Mouse (Mus musculus): Measurements from ENCODE around the gene Acvr2b.
"Not testable (repeated sequence)": the region's sequence is repeated elsewhere in the genome, so short reads cannot be mapped to it uniquely, and the experiment has no call there.

Gene Acvr2b

DNA sequence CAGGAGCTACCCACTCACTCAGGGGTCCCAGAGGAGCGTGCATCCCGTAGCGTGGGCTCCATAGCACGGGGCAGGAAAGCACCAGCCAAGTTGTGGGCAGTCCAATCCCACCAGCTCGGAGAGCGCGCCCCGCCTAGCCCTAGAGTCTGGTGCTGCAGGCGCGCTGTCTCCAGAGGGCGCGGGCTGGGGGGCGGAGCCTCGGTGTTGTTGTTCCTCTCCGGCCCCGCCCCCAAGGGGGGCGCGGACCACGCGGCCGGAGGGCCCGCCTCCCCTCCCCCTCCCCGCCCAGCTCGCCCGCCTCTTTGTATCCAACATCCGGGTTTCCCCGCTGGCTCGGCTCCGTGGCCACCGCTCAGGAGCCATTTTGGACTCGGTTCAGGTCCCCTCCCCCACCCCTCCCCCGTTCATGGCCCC, at the start of gene Acvr2b:
Acvr2b (plus strand) TSS at position 318 of the 414 bp plus-strand sequence.
- in situ Hi-C loops (cut with MboI; ENCODE audit: low pct_unique_long_range_greater_than_20kb in 1 of 2, low sequenced_read_pairs in 2 of 2, unreplicated experiment in 1 of 2): no loop called here

DNA sequence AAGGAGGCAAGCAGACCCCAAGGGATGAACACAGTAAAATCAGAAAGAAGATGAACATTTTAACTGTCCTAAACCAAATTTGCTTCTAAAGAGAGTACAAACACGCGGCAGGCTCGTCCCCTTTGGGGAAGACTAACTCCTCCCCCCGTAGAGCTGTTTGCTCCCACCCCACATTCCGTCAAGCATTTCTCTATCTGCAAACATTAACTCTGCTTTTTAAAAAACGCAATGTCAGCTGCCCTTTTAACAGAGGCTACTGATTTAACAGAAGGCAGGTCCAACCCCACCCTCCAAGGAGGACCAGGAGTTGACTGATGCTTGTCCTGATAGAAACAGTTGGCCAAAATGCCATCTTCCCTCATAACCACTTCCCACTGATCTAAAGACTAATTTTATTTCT, 48.0 kb upstream of the Acvr2b start:
- in situ Hi-C loops (cut with MboI; ENCODE audit: low pct_unique_long_range_greater_than_20kb in 1 of 2, low sequenced_read_pairs in 2 of 2, unreplicated experiment in 1 of 2): no loop called here

DNA sequence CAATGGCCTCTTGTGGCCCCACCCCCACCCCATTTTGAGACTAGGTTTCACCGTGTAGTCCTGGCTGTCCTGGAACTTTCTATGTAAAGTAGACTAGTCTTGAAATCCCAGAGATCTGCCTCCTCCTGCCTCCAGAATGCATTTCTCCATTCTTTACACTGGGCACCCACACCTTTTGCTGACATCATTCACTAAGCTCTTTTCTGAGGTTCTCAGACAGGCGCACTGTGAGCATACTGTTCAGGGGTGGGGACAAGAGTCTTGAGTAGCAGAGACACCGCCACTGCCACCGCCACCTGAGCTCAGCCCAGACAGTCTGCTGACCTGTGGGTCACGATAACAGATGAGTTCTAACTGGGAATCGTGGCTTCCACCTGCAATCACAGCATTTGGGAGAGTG, 46.0 kb upstream of the Acvr2b start:
- in situ Hi-C loops (cut with MboI; ENCODE audit: low pct_unique_long_range_greater_than_20kb in 1 of 2, low sequenced_read_pairs in 2 of 2, unreplicated experiment in 1 of 2): no loop called here

DNA sequence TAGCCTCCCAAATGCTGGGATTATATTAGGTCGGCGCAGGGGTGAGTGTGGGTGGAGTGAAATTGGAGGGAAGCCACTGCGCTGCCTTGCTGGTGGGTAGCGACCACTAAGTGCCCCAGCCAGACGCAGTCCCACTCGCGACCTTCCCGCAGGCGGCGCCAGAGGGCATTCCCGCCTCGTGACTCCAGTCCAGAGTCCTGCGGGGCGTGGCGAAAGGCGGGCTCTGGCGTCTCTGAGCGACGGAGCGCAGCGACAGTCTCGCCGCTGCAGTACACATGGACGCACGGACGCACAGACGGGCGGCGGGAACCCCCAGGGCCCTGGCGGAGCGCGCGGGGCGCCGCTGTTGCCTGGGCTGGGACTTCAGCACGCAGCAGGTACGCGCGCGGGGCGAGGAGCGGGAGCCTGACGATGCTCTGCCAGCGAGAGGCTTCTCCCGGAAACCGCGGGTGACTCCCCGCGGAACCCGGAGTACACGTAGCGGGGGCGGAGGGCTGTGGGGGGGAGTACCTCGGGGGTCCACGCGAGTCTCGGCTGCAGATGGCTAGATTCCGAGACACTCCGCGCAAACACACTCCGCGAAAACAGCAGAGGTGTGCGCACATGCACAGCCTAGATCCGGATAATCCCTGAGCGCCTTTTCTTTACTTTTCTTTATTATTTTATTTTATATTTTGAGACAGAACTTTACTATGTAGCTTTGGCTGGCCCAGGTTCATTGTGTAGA, 44.4 kb upstream of the Acvr2b start, which contains the start of gene Xylb:
Xylb (plus strand) TSS at position 51 of the 727 bp plus-strand sequence.
- in situ Hi-C loops (cut with MboI; ENCODE audit: low pct_unique_long_range_greater_than_20kb in 1 of 2, low sequenced_read_pairs in 2 of 2, unreplicated experiment in 1 of 2): no loop called here

DNA sequence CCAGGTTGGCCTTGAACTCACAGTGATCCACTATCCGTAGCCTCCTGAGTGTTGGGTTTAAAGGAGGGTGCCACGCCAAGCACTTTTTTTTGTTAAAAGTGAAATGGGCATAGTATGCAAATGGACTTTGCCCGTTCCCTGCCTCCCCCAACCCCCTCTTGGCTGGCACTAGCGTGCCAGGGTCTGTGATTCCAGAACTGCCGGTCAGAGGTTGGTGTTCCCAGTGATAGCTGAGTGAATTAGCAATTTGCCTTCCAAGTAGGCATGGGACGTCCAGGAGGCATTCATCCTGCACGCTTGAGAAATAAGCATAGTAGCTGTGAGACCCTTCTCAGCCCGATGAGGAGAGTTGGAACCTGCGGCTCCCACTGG, 43.9 kb upstream of the Acvr2b start:
- in situ Hi-C loops (cut with MboI; ENCODE audit: low pct_unique_long_range_greater_than_20kb in 1 of 2, low sequenced_read_pairs in 2 of 2, unreplicated experiment in 1 of 2): no loop called here

DNA sequence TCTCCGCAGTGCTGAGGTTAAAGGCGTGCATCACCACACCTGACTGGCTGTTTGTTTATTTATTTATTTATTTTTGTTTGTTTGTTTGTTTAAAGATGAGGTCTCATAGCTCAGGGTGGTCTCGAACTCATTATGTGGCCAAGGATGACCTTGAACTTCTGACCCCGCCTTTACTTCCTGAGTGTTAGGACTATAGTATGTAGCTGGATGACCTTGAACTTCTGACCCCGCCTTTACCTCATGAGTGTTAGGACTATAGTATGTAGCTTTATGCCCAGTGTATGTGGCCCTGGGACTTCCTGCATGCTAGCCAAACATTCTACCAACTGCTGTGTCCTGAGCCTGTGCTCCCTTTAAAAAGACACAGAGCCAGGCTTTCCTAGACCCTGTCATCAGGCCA, 40.5 kb upstream of the Acvr2b start:
- in situ Hi-C loops (cut with MboI; ENCODE audit: low pct_unique_long_range_greater_than_20kb in 1 of 2, low sequenced_read_pairs in 2 of 2, unreplicated experiment in 1 of 2): no loop called here

DNA sequence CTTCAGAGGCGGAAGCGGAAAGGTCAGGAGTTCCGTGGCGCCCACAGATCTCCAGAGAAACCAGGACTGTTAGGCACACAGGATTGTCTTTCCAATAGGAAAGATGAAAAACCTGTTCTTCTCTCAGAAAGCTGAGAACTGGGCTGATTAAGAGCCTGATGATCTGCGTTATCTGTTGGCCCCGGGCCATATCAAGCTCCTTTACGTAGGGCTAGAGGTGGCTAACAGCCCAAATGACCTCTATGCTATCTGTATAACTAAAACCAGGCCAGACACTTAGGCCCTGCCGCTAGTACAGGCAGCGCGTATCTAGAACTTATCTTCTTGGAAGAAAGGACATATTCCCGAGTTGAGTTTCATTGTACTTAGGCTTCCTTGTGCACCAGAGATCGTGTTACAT, 38.7 kb upstream of the Acvr2b start:
- in situ Hi-C loops (cut with MboI; ENCODE audit: low pct_unique_long_range_greater_than_20kb in 1 of 2, low sequenced_read_pairs in 2 of 2, unreplicated experiment in 1 of 2): no loop called here

DNA sequence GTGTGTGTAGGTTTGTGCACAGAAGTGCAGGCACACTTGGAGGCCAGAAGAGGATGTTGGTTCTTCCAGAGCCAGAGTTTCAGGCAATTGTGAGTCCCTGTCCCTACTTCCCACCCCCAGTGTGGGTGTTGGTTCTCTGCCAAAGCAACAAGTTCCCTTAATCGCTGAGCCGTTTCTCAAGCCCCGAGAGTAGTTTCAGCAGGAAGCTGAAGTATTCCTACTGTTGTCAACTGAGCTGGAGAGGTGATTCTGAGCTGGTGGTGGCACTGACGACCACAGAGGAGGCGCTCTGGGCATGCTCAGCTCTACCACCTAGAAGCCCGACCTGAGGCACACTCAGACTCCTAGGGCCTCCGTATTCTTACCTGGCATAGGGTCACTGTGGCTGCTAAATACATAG, 36.6 kb upstream of the Acvr2b start, which contains the start of gene Slc22a14:
Slc22a14 (minus strand) TSS at position 270 of the 400 bp plus-strand sequence.
- in situ Hi-C loops (cut with MboI; ENCODE audit: low pct_unique_long_range_greater_than_20kb in 1 of 2, low sequenced_read_pairs in 2 of 2, unreplicated experiment in 1 of 2): no loop called here

DNA sequence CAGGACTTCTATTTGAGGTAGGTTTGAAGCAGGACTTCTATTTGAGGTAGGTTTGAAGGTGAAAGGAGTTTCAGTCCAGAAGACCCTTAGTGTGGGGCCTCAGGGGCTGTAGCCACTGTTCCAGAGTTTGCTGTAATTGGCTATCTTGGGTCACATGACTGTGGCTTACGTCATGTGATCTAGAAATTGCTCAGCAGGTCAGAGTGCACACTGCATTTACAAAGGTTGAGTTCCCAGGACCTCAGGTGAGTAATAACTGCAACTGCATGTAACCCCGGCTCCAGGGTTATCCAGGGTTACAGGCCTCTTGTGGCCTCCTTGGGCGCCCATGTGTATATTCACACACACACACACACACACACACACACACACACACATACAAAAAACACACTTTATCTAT, 33.6 kb upstream of the Acvr2b start:
- in situ Hi-C loops (cut with MboI; ENCODE audit: low pct_unique_long_range_greater_than_20kb in 1 of 2, low sequenced_read_pairs in 2 of 2, unreplicated experiment in 1 of 2): no loop called here

DNA sequence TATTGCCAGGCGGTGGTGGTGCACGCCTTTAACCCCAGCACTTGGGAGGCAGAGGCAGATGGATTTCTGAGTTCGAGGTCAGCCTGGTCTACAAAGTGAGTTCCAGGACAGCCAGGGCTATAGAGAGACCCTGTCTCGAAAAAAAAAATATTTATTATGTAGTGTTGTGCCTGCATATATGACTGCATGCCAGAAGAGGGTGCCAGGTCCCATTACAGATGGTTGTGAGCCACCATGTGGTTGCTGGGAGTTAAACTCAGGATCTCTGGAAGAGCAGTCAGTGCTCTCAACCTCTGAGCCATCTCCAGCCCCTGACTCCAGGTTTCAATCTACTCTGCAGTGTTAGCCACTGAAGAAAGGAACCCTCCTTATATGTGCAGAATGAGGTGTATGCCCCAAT, 31.1 kb upstream of the Acvr2b start:
- in situ Hi-C loops (cut with MboI; ENCODE audit: low pct_unique_long_range_greater_than_20kb in 1 of 2, low sequenced_read_pairs in 2 of 2, unreplicated experiment in 1 of 2): not testable (repeated sequence)

DNA sequence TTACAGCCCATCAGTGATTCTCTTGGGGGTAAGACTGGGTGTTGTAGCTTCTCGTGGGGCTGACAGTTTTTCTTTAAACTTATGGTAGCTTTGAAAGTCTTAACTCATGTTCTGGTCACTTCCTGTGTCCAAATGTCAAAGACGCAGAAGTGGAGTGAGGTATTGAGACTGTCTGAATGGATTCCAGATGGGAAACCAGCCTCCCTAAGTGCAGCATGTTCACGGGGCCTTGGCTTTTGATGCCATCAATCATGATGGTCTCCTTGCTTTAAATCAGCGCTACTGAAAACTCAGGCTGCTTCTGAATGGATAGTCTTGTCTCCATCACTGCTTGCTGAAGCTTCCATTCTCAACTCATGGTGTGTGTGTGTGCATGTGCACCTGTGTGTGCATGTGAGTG, 30.7 kb upstream of the Acvr2b start:
- in situ Hi-C loops (cut with MboI; ENCODE audit: low pct_unique_long_range_greater_than_20kb in 1 of 2, low sequenced_read_pairs in 2 of 2, unreplicated experiment in 1 of 2): no loop called here

DNA sequence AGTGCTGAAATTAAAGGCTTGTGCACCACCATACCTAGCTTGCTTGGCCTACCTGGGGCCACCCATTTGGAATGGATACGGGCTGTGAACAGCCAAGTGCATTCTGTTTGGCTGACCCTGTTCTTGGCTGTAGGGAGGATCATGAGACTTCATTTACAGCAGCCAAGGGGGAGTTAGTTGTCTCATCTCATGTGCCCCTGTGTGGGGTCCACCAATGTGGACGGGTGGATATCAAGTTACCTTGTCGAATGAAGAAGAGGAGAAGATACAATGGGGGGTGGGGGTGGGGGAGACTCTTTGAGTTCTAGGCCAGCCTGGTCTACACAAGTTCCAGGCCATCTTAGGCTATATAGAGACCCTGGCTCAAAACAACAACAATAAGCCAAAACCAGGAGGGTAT, 26.9 kb upstream of the Acvr2b start:
- in situ Hi-C loops (cut with MboI; ENCODE audit: low pct_unique_long_range_greater_than_20kb in 1 of 2, low sequenced_read_pairs in 2 of 2, unreplicated experiment in 1 of 2): no loop called here

DNA sequence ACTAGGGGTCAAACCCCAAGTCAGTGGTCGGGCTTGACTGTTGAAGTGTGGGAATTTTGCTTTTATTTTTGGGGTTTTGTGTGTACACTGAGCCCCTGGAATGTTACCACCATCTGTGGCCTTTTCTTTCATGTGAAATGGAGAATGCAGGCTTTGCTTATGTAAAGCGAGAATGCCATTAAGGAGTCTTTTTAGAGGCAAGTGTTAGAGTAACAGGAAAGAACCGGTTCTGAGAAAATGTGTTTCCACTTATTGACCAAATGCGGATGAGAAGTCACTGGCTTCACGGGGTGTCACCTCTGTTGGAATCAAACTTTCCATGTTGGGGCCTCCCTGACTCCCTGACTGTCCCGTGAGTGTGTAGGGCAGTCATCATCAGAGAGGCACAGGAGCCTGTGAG, 26.4 kb upstream of the Acvr2b start:
- in situ Hi-C loops (cut with MboI; ENCODE audit: low pct_unique_long_range_greater_than_20kb in 1 of 2, low sequenced_read_pairs in 2 of 2, unreplicated experiment in 1 of 2): no loop called here

DNA sequence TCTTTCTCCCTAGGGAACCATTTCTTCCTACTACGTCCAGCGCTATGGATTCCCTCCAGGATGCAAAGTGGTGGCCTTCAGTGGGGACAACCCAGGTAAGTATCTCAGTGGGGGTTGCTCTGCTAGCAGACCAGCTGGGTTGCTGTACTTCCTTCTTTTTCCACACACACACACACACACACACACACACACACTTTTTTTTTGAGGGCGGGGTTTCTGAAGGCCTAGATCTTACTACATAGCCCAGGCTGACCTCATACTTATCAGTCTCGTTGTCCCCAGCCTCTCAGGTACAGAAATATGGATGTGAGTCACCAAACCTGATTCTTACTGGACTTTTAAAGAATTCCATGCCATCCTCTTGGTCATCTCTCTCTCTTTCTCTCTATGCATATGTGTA, 23.7 kb upstream of the Acvr2b start:
- in situ Hi-C loops (cut with MboI; ENCODE audit: low pct_unique_long_range_greater_than_20kb in 1 of 2, low sequenced_read_pairs in 2 of 2, unreplicated experiment in 1 of 2): no loop called here

DNA sequence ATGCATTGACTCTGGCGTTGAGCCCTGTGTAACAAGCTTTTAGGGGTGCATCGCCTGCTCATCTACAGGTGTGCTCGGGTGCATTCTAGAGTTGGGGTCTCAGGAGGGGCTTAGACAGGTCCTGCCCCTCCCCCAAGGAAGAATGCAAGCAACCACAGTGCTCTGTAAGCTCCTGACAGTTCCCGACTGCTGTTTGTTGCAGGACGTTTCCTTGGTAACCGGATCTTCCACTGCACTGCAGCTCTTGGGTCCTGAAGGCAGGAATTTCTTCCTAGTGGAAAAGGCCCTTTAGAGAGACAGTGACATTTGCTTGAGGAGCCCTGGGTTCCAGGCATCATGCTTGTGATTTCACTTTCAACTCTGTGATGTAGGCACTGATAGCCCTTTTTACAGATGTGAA, 19.3 kb upstream of the Acvr2b start:
- in situ Hi-C loops (cut with MboI; ENCODE audit: low pct_unique_long_range_greater_than_20kb in 1 of 2, low sequenced_read_pairs in 2 of 2, unreplicated experiment in 1 of 2): no loop called here

DNA sequence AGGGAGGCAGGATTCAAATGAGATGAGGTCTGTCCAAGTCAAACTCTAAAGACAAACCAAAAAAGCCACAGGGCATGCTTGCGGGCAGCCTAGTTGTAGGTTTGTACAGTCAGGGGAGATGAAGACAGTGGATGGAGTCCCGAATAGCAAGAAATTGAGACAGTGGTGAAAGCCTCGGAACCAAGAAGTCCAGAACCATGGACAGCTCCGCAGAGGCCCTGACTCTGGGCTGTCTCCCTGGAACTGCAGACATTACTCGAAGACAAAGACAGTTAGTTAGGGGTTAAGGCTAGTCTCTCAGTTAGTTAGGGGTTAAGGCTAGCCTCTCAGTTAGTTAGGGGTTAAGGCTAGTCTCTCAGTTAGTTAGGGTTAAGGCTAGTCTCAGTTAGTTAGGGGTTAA, 13.0 kb upstream of the Acvr2b start:
- in situ Hi-C loops (cut with MboI; ENCODE audit: low pct_unique_long_range_greater_than_20kb in 1 of 2, low sequenced_read_pairs in 2 of 2, unreplicated experiment in 1 of 2): no loop called here

DNA sequence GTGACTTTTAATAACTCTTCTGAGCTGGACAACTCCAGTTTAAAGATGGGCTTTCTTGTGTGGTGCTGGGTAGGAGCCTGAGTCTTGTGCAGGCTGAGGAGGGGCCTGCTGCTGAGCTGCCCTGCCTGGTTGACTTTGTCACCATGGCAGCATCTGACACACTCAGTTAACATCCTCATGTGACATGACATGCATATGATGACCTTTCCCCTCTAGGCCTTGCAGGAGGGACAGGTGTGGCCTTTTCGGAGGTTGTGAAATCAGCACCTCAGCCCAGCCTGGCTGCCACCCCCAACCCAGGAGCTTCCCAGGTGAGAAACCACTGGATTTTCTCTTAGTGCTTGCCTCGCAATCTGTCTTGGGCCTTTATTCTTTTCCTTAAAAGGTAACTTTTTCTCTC, 11.7 kb upstream of the Acvr2b start:
- in situ Hi-C loops (cut with MboI; ENCODE audit: low pct_unique_long_range_greater_than_20kb in 1 of 2, low sequenced_read_pairs in 2 of 2, unreplicated experiment in 1 of 2): no loop called here

DNA sequence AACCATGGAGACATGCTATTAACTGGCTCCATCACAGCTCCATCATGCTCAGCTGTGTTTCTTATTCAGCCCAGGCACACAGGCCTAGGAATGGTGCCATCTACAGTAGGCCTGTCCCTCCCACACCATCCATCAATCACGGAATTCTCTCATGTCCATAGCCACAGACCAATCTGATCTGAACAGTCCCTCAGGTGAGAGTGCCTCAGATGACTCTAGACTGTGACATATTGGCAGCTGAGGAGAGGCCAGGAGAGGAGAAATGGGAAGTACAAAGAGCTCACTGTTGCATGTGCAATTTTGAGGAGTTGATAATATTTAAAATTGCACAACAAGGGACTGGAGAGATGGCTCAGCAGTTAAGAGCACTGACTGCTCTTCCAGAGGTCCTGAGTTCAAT, 7.1 kb upstream of the Acvr2b start:
- in situ Hi-C loops (cut with MboI; ENCODE audit: low pct_unique_long_range_greater_than_20kb in 1 of 2, low sequenced_read_pairs in 2 of 2, unreplicated experiment in 1 of 2): no loop called here

DNA sequence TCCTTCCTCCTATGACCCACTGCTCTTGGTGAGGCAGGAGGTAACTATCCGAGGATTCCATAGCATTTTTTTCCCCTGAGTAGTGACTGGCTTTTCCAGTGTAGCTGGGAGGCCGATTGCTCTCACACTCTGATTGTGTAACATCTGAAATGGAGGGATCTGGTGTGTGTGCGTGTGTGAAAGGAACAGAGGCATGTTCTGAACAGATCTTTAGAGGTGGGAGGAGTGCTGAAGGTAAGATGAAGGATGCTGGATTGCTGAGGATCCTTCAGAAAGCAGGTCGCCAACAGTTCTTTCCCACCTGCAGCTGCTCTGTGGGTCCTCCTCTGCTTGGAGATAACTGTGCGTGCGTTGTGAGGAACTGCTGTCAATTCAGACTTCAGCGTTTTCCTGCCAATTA, 567 bp upstream of the Acvr2b start:
- in situ Hi-C loops (cut with MboI; ENCODE audit: low pct_unique_long_range_greater_than_20kb in 1 of 2, low sequenced_read_pairs in 2 of 2, unreplicated experiment in 1 of 2): no loop called here

DNA sequence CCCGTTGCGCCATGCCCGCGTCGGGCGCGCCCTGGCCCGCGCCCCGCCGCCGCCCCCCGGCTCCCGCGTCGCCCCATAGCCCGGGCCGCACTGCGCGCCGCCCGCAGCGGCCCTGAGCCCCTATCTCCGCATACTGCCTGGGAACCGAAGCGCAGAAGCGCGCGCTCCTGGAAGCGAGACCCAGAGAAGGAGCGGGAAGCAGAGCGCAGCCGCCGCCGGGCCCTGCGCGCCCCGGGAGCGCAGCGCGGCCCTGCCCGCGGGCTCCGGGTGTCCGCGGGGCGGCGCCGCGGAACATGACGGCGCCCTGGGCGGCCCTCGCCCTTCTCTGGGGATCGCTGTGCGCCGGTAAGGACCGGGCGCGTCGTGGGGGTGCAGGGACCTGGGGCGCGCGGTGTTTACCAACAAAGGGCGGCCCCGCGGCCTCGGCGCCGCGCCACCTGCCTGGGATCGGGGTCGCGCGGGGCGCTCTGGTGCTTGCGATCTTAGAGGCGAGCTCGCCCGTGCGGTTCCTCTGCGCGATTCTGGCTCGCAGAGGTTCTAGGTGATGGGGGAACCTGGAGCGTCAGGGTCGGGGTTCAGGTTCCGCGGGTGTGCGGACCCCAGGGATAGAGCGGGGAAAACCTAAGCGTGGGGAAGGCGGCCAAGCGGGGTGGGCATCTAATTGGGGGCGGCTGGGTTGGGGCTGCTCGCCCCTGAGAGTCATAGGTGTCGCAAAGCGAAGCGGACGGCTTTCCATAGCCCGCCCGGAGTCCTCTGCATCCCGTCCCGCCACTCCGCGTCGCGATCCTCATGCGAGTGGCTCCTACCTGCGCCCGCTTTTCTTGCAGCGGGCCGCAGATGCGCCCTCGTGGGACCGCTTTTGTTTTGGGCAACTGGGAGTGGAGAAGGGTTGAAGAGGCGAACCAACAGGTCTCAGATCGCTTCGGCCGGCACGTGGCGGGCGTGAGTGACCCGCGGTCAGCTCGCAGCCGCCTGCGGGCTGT, 626 bp downstream of the Acvr2b start:
- in situ Hi-C loops (cut with MboI; ENCODE audit: low pct_unique_long_range_greater_than_20kb in 1 of 2, low sequenced_read_pairs in 2 of 2, unreplicated experiment in 1 of 2): no loop called here

All from mouse embryonic stem cell (cell line).